Mouse (Mus musculus): ENCODE measurements around the gene Park7. TPM values are rescaled to one million over a fixed set of nuclear protein-coding genes. Genes with fewer than 3 reads are reported as not detected.

The Park7 gene
- 40.8 TPM for polyA plus RNA-seq (2015; fragmentation: Illumina TruSeq; extraction: RNeasy Lipid Tissue Mini Kit (QIAGEN cat#74804); ENCODE audit: insufficient read depth, low read depth, low replicate concordance)

GRCm38 (mm10) chr4:150914290-150914733 lies at the start of gene Park7, which contains the start of gene Tnfrsf9:
Park7 (minus strand) TSS chr4:150914437.
Tnfrsf9 (plus strand) TSS chr4:150914562.

GRCm38 (mm10) chr4:150853680-150854461 lies 60.4 kb downstream of the Park7 start, which contains the start of gene Errfi1:
Errfi1 (plus strand) TSS chr4:150853919.

Other genes with a start within 250 kb of the Park7 start
- 12.4 TPM for gene Errfi1, start 60.5 kb downstream of the Park7 start, polyA plus RNA-seq (2015; fragmentation: Illumina TruSeq; extraction: RNeasy Lipid Tissue Mini Kit (QIAGEN cat#74804); ENCODE audit: insufficient read depth, low read depth, low replicate concordance)
- 0.39 TPM for gene Tnfrsf9, start 125 bp upstream of the Park7 start, polyA plus RNA-seq (2015; fragmentation: Illumina TruSeq; extraction: RNeasy Lipid Tissue Mini Kit (QIAGEN cat#74804); ENCODE audit: insufficient read depth, low read depth, low replicate concordance)
- gene Uts2, start 82.7 kb upstream of the Park7 start, polyA plus RNA-seq (2015; fragmentation: Illumina TruSeq; extraction: RNeasy Lipid Tissue Mini Kit (QIAGEN cat#74804); ENCODE audit: insufficient read depth, low read depth, low replicate concordance): not detected
- 2.4 TPM for gene Per3, start 130.2 kb upstream of the Park7 start, polyA plus RNA-seq (2015; fragmentation: Illumina TruSeq; extraction: RNeasy Lipid Tissue Mini Kit (QIAGEN cat#74804); ENCODE audit: insufficient read depth, low read depth, low replicate concordance)
- gene Vamp3, start 143.5 kb upstream of the Park7 start, polyA plus RNA-seq (2015; fragmentation: Illumina TruSeq; extraction: RNeasy Lipid Tissue Mini Kit (QIAGEN cat#74804); ENCODE audit: insufficient read depth, low read depth, low replicate concordance): 14.6 TPM
- not detected for gene Gm13090, start 175.1 kb upstream of the Park7 start, polyA plus RNA-seq (2015; fragmentation: Illumina TruSeq; extraction: RNeasy Lipid Tissue Mini Kit (QIAGEN cat#74804); ENCODE audit: insufficient read depth, low read depth, low replicate concordance)